Mouse (Mus musculus): Measurements from ENCODE around the gene Abr. TPM values are rescaled to one million over a fixed set of nuclear protein-coding genes. Genes with fewer than 3 reads are reported as not detected.

Abr gene
- total RNA-seq, 2 experiments from 2014 or later = 7.5 to 15.8 TPM

Other genes starting within 250 kb of the Abr start
- 5.0 and 9.0 TPM in 2 replicates for gene Nxn, start 223.2 kb downstream of the Abr start, total RNA-seq (2015; ENCODE audit: low replicate concordance)
- gene Nxn, start 223.2 kb downstream of the Abr start, total RNA-seq (2017; ENCODE audit: low replicate concordance) = 3.2 and 3.7 TPM in 2 replicates
- gene Timm22, start 215.4 kb downstream of the Abr start, total RNA-seq (2015; ENCODE audit: low replicate concordance) = 5.4 and 6.3 TPM in 2 replicates
- 1.6 and 1.7 TPM in 2 replicates for gene Timm22, start 215.4 kb downstream of the Abr start, total RNA-seq (2017; ENCODE audit: low replicate concordance)
- not detected in 2 replicates for gene Bhlha9, start 50.2 kb upstream of the Abr start, total RNA-seq (2015; ENCODE audit: low replicate concordance)
- not detected in 2 replicates for gene Bhlha9, start 50.2 kb upstream of the Abr start, total RNA-seq (2017; ENCODE audit: low replicate concordance)
- gene Trarg1, start 57.5 kb upstream of the Abr start, total RNA-seq (2015; ENCODE audit: low replicate concordance) = not detected in 2 replicates
- not detected in 2 replicates for gene Trarg1, start 57.5 kb upstream of the Abr start, total RNA-seq (2017; ENCODE audit: low replicate concordance)
- 8.5 and 10.4 TPM in 2 replicates for gene Gosr1, start 141.3 kb upstream of the Abr start, total RNA-seq (2015; ENCODE audit: low replicate concordance)
- gene Gosr1, start 141.3 kb upstream of the Abr start, total RNA-seq (2017; ENCODE audit: low replicate concordance) = 16.0 and 20.4 TPM in 2 replicates
- gene Cpd, start 224.7 kb upstream of the Abr start, total RNA-seq (2015; ENCODE audit: low replicate concordance) = 13.4 and 19.6 TPM in 2 replicates
- gene Cpd, start 224.7 kb upstream of the Abr start, total RNA-seq (2017; ENCODE audit: low replicate concordance) = 7.8 and 8.6 TPM in 2 replicates